ENCODE assay signal across 16 mouse cellular contexts in the genomic region with DNA sequence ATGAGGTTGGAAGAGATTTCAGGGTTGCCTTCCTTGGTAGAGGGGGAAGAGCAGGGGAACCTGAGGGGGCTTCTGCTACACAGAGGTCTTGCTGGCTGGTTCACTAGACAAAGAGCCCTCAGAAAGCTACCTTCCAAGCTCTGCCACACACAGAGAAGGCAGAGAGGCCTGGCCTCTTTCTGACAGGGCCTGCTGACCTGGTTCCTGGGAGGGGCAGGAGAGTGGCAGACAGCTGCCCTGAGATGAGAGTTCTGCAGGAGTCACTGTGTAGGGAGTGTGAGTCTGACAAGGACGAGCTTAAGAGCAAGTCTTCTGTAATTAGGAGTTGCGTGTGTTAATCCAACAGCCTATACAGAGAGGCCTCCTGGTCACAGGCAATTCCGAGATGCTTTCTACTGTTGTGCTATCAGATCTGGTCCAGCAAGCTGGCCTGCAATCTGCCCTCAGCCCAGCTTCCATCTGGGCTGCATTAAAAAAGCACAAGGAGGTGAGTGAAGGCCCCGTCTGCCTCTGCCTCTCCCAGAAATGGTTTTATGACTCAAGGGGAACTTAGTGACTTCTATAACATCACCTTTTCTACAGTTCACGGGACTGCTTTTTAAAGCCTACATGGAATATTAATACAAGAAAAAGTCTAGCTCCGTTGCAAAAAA. TPM values are rescaled to one million over a fixed set of nuclear protein-coding genes. Genes with fewer than 3 reads are reported as not detected.
DNase-seq lines count a peak whose midpoint lies in the region; ATAC-seq lines count a peak whose summit lies in the region.
"Had no signal": no experiment of that assay in that cellular context is flagged by ENCODE, and none has a peak within 500 bp of the region (broad histone marks: within the 10 kb centered on the region; RNA-seq: fewer than 3 reads in every experiment).

No protein-coding gene starts in this region.

- DNase-seq in embryo, embryonic 11 days = peak; percentile 44
- no peak for DNase-seq in embryo, embryonic 9.5 days (ENCODE audit: extremely low spot score)
- DNase-seq in kidney, postnatal 25 days = no peak
- no peak for DNase-seq in layer of hippocampus, adult 9-10 months (ENCODE audit: low spot score)
- no peak for DNase-seq in cerebellum, postnatal 4 days (ENCODE audit: low spot score in 2 of 2)
- DNase-seq: cerebellum, postnatal 14 days; gastrocnemius, postnatal 14 days; kidney, adult 2 months; layer of hippocampus, adult 9-11 months; lung, postnatal 4 days had no signal

- 41% methylated on average over 6 of the region's 6 CpGs for WGBS in kidney, embryonic 16.5 days
- 44% methylated on average over 6 of the region's 6 CpGs for WGBS in limb, embryonic 15.5 days

- 0 out of 2 replicates have a peak overlapping the region, but pooled peaks have one; percentile 15 for H3K27ac ChIP-seq in kidney, embryonic 16.5 days (ENCODE audit: low read length)
- H3K27ac ChIP-seq in brown adipose tissue, adult 24 weeks (replicated peaks; ENCODE audit: low read depth, low read length) = peak overlapping the region; percentile 84
- peak overlapping the region; percentile 8; the same call in 1 of the 2 replicates for H3K27ac ChIP-seq in limb, embryonic 15.5 days
- H3K27ac ChIP-seq: forebrain, embryonic 12.5 days had no signal

- H3K4me3 ChIP-seq in kidney, embryonic 16.5 days (ENCODE audit: low read length) = no peak overlapping the region
- H3K4me3 ChIP-seq in brown adipose tissue, adult 24 weeks (ENCODE audit: insufficient read depth, low read depth, low read length) = 0 out of 2 replicates have a peak overlapping the region, but pooled peaks have one; percentile 0
- H3K4me3 ChIP-seq in limb, embryonic 15.5 days = no peak overlapping the region
- H3K4me3 ChIP-seq: forebrain, embryonic 12.5 days; myocyte had no signal

- no peak overlapping the region for H3K4me2 ChIP-seq in kidney, embryonic 16.5 days (replicated peaks; ENCODE audit: low read depth, low read length)
- H3K4me2 ChIP-seq in limb, embryonic 15.5 days = no peak overlapping the region
- H3K4me2 ChIP-seq: forebrain, embryonic 12.5 days had no signal

- no peaks in the 10 kb centered on the region for H3K9me3 ChIP-seq in kidney, embryonic 16.5 days (ENCODE audit: low read length)
- no peaks in the 10 kb centered on the region for H3K9me3 ChIP-seq in limb, embryonic 15.5 days
- H3K9me3 ChIP-seq: forebrain, embryonic 12.5 days had no signal

- H3K27me3 ChIP-seq in kidney, embryonic 16.5 days (ENCODE audit: insufficient read depth, low read length) = no peaks in the 10 kb centered on the region
- no peaks in the 10 kb centered on the region for H3K27me3 ChIP-seq in limb, embryonic 15.5 days
- H3K27me3 ChIP-seq: forebrain, embryonic 12.5 days had no signal

- no peaks in the 10 kb centered on the region for H3K36me3 ChIP-seq in kidney, embryonic 16.5 days (ENCODE audit: insufficient read depth, low read length)
- no peaks in the 10 kb centered on the region for H3K36me3 ChIP-seq in limb, embryonic 15.5 days
- H3K36me3 ChIP-seq: forebrain, embryonic 12.5 days had no signal

- no peak overlapping the region for H3K9ac ChIP-seq in kidney, embryonic 16.5 days (replicated peaks; ENCODE audit: low read length)
- no peak overlapping the region for H3K9ac ChIP-seq in limb, embryonic 15.5 days
- H3K9ac ChIP-seq: forebrain, embryonic 12.5 days had no signal

- no peak for ATAC-seq in kidney, embryonic 16.5 days (ENCODE audit: low FRiP score, low TSS enrichment)
- no peak for ATAC-seq in limb, embryonic 15.5 days (ENCODE audit: insufficient number of reproducible peaks, low FRiP score, low TSS enrichment, low read depth)
- ATAC-seq: activated CD4-positive, CD25-positive, alpha-beta regulatory T cell, adult 4 months had no signal

- peaks cover 16% of the 10 kb centered on the region for H3K4me1 ChIP-seq in kidney, embryonic 16.5 days (ENCODE audit: insufficient read depth, low read length)
- H3K4me1 ChIP-seq in brown adipose tissue, adult 24 weeks (ENCODE audit: control insufficient read depth, insufficient read depth, insufficient read length, low read length) = peaks cover 53% of the 10 kb centered on the region
- peaks cover 44% of the 10 kb centered on the region for H3K4me1 ChIP-seq in limb, embryonic 15.5 days

RNA-seq across cellular contexts. Expression of a gene that starts 28.1 kb away (rescaled TPM):
- polyA plus RNA-seq in kidney, embryonic 16.5 days (2015; fragmentation: Nextera tagmentation; extraction: Ambion mirVana) = 29.4 and 30.3 TPM in 2 replicates
- polyA plus RNA-seq in brown adipose tissue, adult 24 weeks (2012; ENCODE audit: insufficient read depth, insufficient read length, missing spikeins) = 11.7 and 19.1 TPM in 2 replicates
- polyA plus RNA-seq in limb, embryonic 15.5 days (2015; fragmentation: Nextera tagmentation; extraction: Ambion mirVana) = 21.3 and 23.4 TPM in 2 replicates
- polyA plus RNA-seq: myocyte had no signal

Comparison
In these comparisons a context has a peak if more than half of its experiments do, and no peak if none do; other contexts are left out.
1. H3K27ac ChIP-seq: peak in every context shown above with its lines; median percentile 84 in brown adipose tissue, adult 24 weeks; 15 in kidney, embryonic 16.5 days; 8 in limb, embryonic 15.5 days.